ENCODE assay signal across 23 mouse cellular contexts in genomic region chr2:60228470-60228869, GRCm38 (mm10).
"Had no signal": no experiment of that assay in that cellular context is flagged by ENCODE, and none has a peak within 500 bp of the region (broad histone marks: within the 10 kb centered on the region; RNA-seq: fewer than 3 reads in every experiment).

No protein-coding gene starts in this region.

- H3K4me3 ChIP-seq: heart, embryonic 10.5 days; heart, embryonic 13.5 days; heart, embryonic 15.5 days; hindbrain, embryonic 13.5 days; hindbrain, embryonic 15.5 days; kidney, embryonic 15.5 days; limb, embryonic 13.5 days; limb, embryonic 15.5 days had no signal

- H3K9ac ChIP-seq: heart, embryonic 13.5 days; heart, embryonic 15.5 days; hindbrain, embryonic 13.5 days; hindbrain, embryonic 15.5 days; kidney, embryonic 15.5 days; limb, embryonic 13.5 days; limb, embryonic 15.5 days; liver, embryonic 14.5 days had no signal

- H3K4me1 ChIP-seq: heart, embryonic 10.5 days; hindbrain, embryonic 15.5 days; kidney, embryonic 15.5 days; limb, embryonic 13.5 days; limb, embryonic 15.5 days had no signal

- H3K27me3 ChIP-seq: heart, embryonic 13.5 days; heart, embryonic 15.5 days; hindbrain, embryonic 13.5 days; hindbrain, embryonic 15.5 days; kidney, embryonic 15.5 days; limb, embryonic 13.5 days; limb, embryonic 15.5 days had no signal

- H3K9me3 ChIP-seq: heart, embryonic 10.5 days; heart, embryonic 13.5 days; heart, embryonic 15.5 days; hindbrain, embryonic 13.5 days; hindbrain, embryonic 15.5 days; kidney, embryonic 15.5 days; limb, embryonic 13.5 days; limb, embryonic 15.5 days had no signal

- DNase-seq: gastrocnemius, postnatal 14 days; gastrocnemius, postnatal 36 days; heart, adult 18-20 months; heart, postnatal 14 days; heart, postnatal 36 days; kidney, adult 11 months; kidney, adult 9 months; kidney, postnatal 14 days; layer of hippocampus, adult 9-11 months; layer of hippocampus, postnatal 36 days; left cerebral cortex, postnatal 4 days had no signal

- ATAC-seq: hindbrain, postnatal 0 days; intestine, embryonic 16.5 days had no signal

- H3K4me2 ChIP-seq: heart, embryonic 13.5 days; heart, embryonic 15.5 days; hindbrain, embryonic 13.5 days; hindbrain, embryonic 15.5 days; kidney, embryonic 15.5 days; limb, embryonic 13.5 days; limb, embryonic 15.5 days had no signal

- H3K27ac ChIP-seq: heart, embryonic 10.5 days; heart, embryonic 13.5 days; heart, embryonic 15.5 days; hindbrain, embryonic 13.5 days; hindbrain, embryonic 15.5 days; hindbrain, postnatal 0 days; kidney, embryonic 15.5 days; kidney, postnatal 0 days; limb, embryonic 13.5 days; limb, embryonic 15.5 days; liver, embryonic 14.5 days had no signal
